Mouse (Mus musculus) intestine, embryonic 15.5 days (tissue): Measurements from ENCODE around the gene Tmem171. TPM values are rescaled to one million over a fixed set of nuclear protein-coding genes. Genes with fewer than 3 reads are reported as not detected.

Experiments used
- ATAC-seq: fragments of 200-750 bp; cut with Nextera tagmentation; 2 replicates; pipeline ENCODE4 v1.8.0; 2017; ENCODE audit warnings: moderate TSS enrichment, moderate library complexity
- H3K27ac ChIP-seq: fragments of 300-500 bp; sonication (generic); 2 replicates; pipeline ENCODE4 v1.5.1; 2015; ENCODE audit warnings: mild to moderate bottlenecking, inconsistent platforms
- H3K27me3 ChIP-seq: fragments of 300-500 bp; sonication (generic); replicated peaks from 2 replicates; pipeline ENCODE4 v1.6.1; 2015; ENCODE audit warnings: inconsistent platforms
- H3K36me3 ChIP-seq: fragments of 300-500 bp; sonication (generic); 2 replicates; pipeline ENCODE4 v1.6.1; 2015; ENCODE audit warnings: inconsistent platforms
- H3K4me1 ChIP-seq: fragments of 300-500 bp; sonication (generic); replicated peaks from 2 replicates; pipeline ENCODE4 v1.6.1; 2015; ENCODE audit warnings: inconsistent platforms
- H3K4me2 ChIP-seq: fragments of 300-500 bp; sonication (generic); replicated peaks from 2 replicates; pipeline ENCODE4 v1.6.1; 2015; ENCODE audit warnings: mild to moderate bottlenecking, inconsistent platforms
- H3K4me3 ChIP-seq: fragments of 300-500 bp; sonication (generic); replicated peaks from 2 replicates; pipeline ENCODE4 v1.5.1; 2015; ENCODE audit warnings: inconsistent platforms
- H3K9ac ChIP-seq: fragments of 300-500 bp; sonication (generic); 2 replicates; pipeline ENCODE4 v1.6.1; 2015; ENCODE audit warnings: inconsistent platforms
- H3K9me3 ChIP-seq: fragments of 300-500 bp; sonication (generic); 2 replicates; pipeline ENCODE4 v1.6.1; 2016; ENCODE audit warnings: inconsistent platforms
- WGBS: fragments of 180-500 bp; shearing (Covaris S2); methylation state at CpG from one replicate; pipeline ENCODE4 v1.1.7; 2015; 5-methylcytosine and 5-hydroxymethylcytosine counted together
- polyA plus RNA-seq: library from polyadenylated mRNA; unstranded; fragments of >200 nt; fragmentation: Nextera tagmentation; extraction: Ambion mirVana; gene quantifications from 2 replicates; pipeline ENCODE4 v1.2.1, GENCODE M21; 2015

The Tmem171 gene
- 28.9 and 31.8 TPM in 2 replicates for polyA plus RNA-seq

DNA sequence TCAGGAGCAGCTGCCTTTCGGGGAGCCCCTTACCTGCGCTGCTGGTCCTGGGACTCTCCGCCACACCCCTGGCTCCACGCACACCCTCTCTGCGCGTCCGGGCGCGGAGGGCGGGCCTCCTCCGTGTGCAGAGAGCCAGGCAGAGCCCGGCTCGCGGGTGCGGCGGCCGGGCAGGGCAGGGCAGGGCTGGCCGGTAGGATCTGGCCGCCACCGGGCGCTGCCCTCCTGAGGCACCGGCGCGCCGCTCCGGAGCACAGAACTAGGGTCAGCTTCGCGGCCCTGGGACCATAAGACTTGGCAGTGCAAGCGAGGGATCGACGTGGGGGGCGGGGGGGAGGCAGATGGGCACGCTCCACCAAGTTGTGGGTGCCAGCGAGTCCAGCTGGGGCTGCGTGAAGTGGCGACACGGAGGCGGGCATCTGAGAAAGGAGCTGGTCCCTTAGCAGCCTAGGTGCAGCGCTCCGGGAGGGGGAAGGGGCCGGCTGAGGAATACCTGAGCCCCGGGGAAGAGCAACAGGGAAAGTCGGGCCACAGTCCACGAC, at the start of gene Tmem171:
Gene Tmem171, minus strand, starts transcription at position 62 of the 542 bp plus-strand sequence.
- H3K4me3 ChIP-seq: peak within 1 kb of the TSS; percentile 47
- H3K4me2 ChIP-seq: peak within 1 kb of the TSS; percentile 74
- no peaks in the 10 kb centered on the region for H3K36me3 ChIP-seq
- peak within 1 kb of the TSS; percentile 62 for H3K9ac ChIP-seq
- H3K27me3 ChIP-seq: peaks cover 4% of the 10 kb centered on the region; the same call in 1 of the 2 replicates
- H3K27ac ChIP-seq: peak within 1 kb of the TSS; percentile 80
- peak; percentile 71 for ATAC-seq
- WGBS: 3% methylated on average over 43 of the region's 44 CpGs
- H3K9me3 ChIP-seq: no peaks in the 10 kb centered on the region
- H3K4me1 ChIP-seq: peaks cover 38% of the 10 kb centered on the region

DNA sequence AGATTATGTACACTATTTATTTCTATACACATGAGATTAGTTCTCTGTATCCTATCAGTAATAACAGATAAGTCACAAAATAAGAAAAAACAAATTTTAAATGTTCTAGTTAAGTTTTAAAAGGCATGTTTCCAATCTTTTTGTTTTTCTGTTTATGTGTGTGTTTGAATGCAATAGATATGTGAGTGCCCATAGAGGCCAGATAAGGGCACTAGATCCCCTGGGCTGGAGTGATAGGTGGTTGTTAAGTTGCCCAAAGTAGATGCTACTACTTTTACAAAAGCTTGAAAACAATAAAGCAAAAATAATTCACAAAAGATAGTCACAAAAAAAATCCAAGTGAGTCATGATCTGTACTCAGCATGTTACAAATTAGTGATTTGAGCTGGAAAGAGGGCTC, 49.2 kb upstream of the Tmem171 start:
- Histone ChIP-seq H3K27me3 (no peaks in the 10 kb centered on the region), H3K36me3 (peaks cover 11% of the 10 kb centered on the region), H3K4me3 (no peak overlapping the region), H3K4me2 (no peak overlapping the region), H3K9me3 (no peaks in the 10 kb centered on the region), H3K9ac (no peak overlapping the region), H3K27ac (no peak overlapping the region), H3K4me1 (no peaks in the 10 kb centered on the region)
- no peak for ATAC-seq

DNA sequence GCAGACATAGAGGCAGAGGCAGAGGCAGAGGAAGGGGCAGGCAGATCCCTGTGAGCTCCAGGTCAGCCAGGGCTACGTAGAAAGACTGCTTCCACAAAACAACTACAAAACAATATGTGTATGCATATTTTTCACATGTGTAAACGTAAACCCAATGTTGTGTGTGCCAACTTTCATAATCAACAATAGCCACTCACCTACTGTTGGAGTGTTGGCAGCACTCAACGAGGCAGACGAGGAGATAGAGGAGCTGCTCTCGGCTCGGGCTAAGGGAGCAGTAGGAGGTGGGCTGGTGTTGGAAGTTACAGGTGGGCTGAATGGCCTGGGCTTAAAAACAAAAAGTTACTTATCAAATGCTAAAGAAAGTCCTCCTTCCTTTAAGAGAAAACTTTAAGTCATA, 48.6 kb upstream of the Tmem171 start:
- no peaks in the 10 kb centered on the region for H3K9me3 ChIP-seq
- H3K4me1 ChIP-seq: no peaks in the 10 kb centered on the region
- H3K4me3 ChIP-seq: no peak overlapping the region
- H3K4me2 ChIP-seq: no peak overlapping the region
- H3K9ac ChIP-seq: no peak overlapping the region
- no peaks in the 10 kb centered on the region for H3K27me3 ChIP-seq
- no peak for ATAC-seq
- peaks cover 11% of the 10 kb centered on the region for H3K36me3 ChIP-seq
- H3K27ac ChIP-seq: no peak overlapping the region
- WGBS: 91% methylated on average over 6 of the region's 6 CpGs

DNA sequence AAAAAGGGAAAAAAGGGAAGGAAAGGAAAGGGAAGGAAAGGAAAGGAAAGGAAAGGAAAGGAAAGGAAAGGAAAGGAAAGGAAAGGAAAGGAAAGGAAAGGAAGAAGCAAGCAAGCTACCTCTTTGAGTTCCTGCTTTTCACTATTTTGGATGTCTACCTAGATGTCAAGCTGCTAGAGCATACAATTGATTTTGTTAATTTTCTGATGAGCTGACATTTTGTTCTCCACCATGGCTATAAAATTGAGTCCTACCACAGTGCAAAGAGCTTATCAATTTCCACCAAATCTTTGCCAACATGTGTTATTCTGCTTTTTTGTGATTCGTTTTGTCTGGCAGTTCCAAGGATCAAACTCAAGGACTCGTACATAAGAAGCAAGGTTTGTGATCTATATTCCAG, 43.6 kb upstream of the Tmem171 start:
- no peak overlapping the region for H3K27ac ChIP-seq
- WGBS: 87% methylated on average over 2 of the region's 2 CpGs
- no peak overlapping the region for H3K4me2 ChIP-seq
- no peak overlapping the region for H3K9ac ChIP-seq
- no peak for ATAC-seq
- H3K27me3 ChIP-seq: no peaks in the 10 kb centered on the region
- no peaks in the 10 kb centered on the region for H3K4me1 ChIP-seq
- peaks cover 6% of the 10 kb centered on the region for H3K36me3 ChIP-seq
- no peaks in the 10 kb centered on the region for H3K9me3 ChIP-seq
- H3K4me3 ChIP-seq: no peak overlapping the region

DNA sequence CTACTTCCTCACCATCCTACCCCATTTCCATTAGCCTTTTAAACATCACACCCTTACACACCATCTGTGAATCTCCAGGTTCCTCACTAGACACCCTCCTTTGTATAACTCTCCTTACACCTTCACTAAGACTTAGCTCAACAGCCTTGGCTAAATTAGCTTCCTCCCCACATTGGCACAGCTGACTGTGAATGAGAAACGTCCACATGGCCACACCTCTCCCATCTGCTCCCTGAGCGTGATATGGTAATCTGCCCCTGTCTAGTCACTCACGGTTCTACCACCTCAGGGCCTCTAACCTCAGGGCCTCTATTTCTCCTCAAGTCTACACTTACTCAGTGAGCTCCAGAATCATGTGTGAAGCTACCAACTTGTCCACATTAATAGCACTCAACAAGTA, 38.7 kb upstream of the Tmem171 start:
- Histone ChIP-seq H3K4me3 (no peak overlapping the region), H3K27ac (no peak overlapping the region), H3K4me1 (no peaks in the 10 kb centered on the region), H3K36me3 (peaks cover 12% of the 10 kb centered on the region), H3K4me2 (no peak overlapping the region), H3K9me3 (no peaks in the 10 kb centered on the region), H3K27me3 (no peaks in the 10 kb centered on the region), H3K9ac (no peak overlapping the region)
- ATAC-seq: no peak
- WGBS: 75% methylated on average over 3 of the region's 3 CpGs

DNA sequence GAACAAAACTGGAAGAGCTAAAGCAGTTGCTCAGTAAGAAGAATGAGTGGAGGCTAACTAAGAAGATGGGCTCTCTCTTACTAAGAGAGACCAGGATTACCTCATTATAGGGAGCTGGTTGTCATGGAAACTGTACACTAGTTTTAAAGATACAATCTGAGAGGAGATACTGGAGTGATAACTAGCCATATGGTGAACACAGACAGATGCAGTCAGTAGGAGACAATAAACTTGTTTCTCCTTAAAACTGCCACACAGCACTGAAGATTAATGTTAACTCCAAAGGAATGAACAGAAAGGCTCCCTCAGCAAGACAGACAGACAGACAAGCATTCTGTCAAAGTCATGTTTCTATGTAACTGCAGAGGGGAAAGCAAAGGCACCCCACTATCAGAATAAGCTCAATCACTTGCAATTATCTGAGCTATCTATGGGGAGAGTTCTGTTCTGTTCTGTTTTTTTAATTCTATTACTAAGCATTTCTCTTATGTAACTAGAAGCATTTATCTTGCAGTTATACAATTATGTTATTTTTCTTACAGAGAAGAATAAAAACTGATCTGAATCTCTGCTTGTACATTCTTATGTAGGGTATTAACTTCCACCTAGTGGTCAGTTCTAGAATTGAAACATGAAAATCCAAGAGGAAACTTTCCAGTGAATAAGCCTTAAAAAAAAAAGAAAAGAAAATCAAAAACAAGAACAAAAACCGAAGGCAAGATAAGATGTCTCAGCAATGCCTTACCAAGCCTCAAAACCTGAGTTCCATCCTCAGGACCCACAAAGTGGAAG, 34.8 kb upstream of the Tmem171 start:
- WGBS: 48% methylated on average over 1 of the region's 1 CpGs
- Histone ChIP-seq H3K27me3 (no peaks in the 10 kb centered on the region), H3K9ac (no peak overlapping the region), H3K4me2 (no peak overlapping the region), H3K9me3 (no peaks in the 10 kb centered on the region), H3K4me3 (no peak overlapping the region), H3K36me3 (peaks cover 17% of the 10 kb centered on the region), H3K4me1 (no peaks in the 10 kb centered on the region), H3K27ac (no peak overlapping the region)
- ATAC-seq: no peak

DNA sequence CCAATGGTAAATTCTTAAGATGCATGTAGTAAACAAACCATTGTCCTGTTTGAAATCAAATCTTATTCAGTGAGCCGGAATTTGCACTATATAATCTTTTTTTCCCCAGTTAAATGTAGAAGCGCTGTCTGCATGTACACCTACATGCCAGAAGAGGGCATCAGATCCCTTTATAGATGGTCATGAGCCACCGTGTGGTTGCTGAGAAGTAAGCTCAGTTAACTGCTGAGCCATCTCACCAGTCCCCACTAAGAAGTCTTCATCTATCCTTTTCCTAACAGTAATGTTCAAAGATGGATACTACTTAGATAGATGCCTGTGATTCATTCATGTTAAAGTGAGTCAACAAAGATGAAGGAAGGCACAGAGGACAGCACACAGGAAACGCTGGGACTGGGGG, 31.9 kb upstream of the Tmem171 start:
- Histone ChIP-seq H3K9ac (no peak overlapping the region), H3K27ac (no peak overlapping the region), H3K4me1 (no peaks in the 10 kb centered on the region), H3K9me3 (no peaks in the 10 kb centered on the region), H3K4me3 (no peak overlapping the region), H3K27me3 (no peaks in the 10 kb centered on the region), H3K4me2 (no peak overlapping the region), H3K36me3 (peaks cover 15% of the 10 kb centered on the region; the same call in 1 of the 2 replicates)
- WGBS: 62% methylated on average over 4 of the region's 4 CpGs
- peak; percentile 23; the same call in 1 of the 2 replicates for ATAC-seq

DNA sequence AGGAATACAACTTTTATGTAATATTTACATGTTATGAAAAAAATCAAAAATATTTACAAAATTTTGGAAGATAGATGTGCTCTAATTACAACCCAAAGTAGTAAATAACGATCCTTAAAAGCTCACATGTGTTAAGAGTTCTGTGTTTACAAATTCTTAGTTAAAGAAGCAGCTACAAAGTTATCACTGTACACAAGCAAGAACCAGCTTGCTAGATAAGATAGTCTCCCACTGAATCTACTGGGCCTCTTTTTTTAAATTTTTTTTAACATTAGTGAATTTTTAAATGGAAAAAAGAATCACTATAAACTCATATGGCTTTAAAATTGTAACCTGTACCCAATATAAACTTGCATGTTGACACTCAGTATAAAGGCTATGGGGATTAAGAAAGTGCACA, 28.8 kb upstream of the Tmem171 start:
- Histone ChIP-seq H3K9ac (no peak overlapping the region), H3K4me2 (no peak overlapping the region), H3K27me3 (no peaks in the 10 kb centered on the region), H3K27ac (no peak overlapping the region), H3K4me1 (no peaks in the 10 kb centered on the region), H3K36me3 (0 out of 2 replicates have a peak, but pooled peaks cover 11% of the 10 kb centered on the region), H3K9me3 (no peaks in the 10 kb centered on the region), H3K4me3 (no peak overlapping the region)
- WGBS: 78% methylated on average over 1 of the region's 1 CpGs
- no peak for ATAC-seq

DNA sequence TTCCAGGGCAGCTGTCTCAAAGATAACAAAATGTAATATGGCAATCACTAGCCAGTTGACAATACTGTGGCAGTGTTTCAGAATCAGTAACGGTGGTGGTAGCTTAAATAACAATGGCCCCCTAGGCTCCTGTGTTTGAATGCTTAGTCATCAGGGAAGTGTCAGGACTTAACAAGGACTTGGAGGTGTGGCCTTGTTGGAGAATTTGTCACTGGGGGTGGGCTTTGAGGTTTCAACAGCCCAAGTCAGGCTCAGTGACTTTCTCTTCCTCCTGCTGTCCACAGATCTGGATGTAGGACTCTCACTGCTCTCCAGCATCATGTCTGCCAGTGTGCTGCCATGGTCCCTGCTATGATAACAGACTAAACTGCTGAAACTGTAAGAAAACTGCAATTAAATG, 27.7 kb upstream of the Tmem171 start:
- H3K9me3 ChIP-seq: no peaks in the 10 kb centered on the region
- 61% methylated on average over 1 of the region's 1 CpGs for WGBS
- H3K27me3 ChIP-seq: no peaks in the 10 kb centered on the region
- no peak overlapping the region for H3K27ac ChIP-seq
- no peak overlapping the region for H3K9ac ChIP-seq
- H3K4me2 ChIP-seq: no peak overlapping the region
- ATAC-seq: no peak
- no peaks in the 10 kb centered on the region for H3K4me1 ChIP-seq
- H3K4me3 ChIP-seq: no peak overlapping the region
- H3K36me3 ChIP-seq: 0 out of 2 replicates have a peak, but pooled peaks cover 8% of the 10 kb centered on the region

DNA sequence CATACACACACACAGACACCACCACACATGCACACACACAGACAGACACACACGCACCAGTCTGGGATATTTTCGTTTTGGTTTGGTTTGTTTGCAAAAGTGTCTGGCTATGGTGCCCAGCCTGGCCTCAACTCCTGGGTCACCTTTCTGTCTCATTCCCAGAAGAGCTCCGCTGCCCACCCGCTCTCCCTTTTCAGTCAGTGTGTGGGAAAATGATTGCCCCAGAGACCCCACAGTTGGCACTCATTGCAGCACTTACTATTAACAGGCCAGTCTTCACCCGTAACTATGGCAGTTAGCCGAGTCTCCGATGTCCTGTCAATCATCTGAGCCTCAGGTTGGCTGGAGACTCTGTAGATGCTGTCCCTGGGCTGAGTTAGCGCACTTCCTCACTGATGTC, 21.5 kb upstream of the Tmem171 start:
- ATAC-seq: 0 out of 2 replicates have a peak, but pooled peaks have one; percentile 8
- whole genome bisulfite sequencing: 84% methylated on average over 8 of the region's 8 CpGs
- no peaks in the 10 kb centered on the region for H3K27me3 ChIP-seq
- no peaks in the 10 kb centered on the region for H3K4me1 ChIP-seq
- no peak overlapping the region for H3K4me2 ChIP-seq
- H3K9me3 ChIP-seq: no peaks in the 10 kb centered on the region
- no peak overlapping the region for H3K9ac ChIP-seq
- H3K27ac ChIP-seq: no peak overlapping the region
- no peaks in the 10 kb centered on the region for H3K36me3 ChIP-seq
- H3K4me3 ChIP-seq: no peak overlapping the region

DNA sequence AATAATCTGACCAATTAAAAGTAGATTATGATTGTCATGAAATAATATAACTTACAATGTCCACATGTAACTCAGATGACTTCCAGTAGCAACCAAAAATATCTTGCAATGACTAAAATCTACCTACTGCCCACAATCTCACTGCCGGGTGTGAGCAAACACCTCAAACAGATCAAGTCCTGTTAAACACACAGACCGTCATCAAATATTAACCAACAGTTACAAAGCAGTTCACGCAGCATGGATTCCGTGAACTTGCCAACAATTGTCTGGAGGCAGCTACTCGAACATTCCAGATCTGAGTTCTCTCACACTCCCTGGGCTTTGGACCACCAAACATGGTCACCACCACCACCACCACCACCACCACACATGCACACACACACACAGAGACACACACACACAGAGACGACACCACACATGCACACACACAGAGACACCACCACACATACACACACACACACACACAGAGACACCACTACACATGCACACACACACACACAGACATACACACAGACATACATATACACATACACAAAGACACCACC, 20.9 kb upstream of the Tmem171 start:
- H3K36me3 ChIP-seq: no peaks in the 10 kb centered on the region
- H3K27me3 ChIP-seq: no peaks in the 10 kb centered on the region
- no peak overlapping the region for H3K9ac ChIP-seq
- no peak overlapping the region for H3K27ac ChIP-seq
- ATAC-seq: peak; percentile 66
- no peaks in the 10 kb centered on the region for H3K4me1 ChIP-seq
- no peaks in the 10 kb centered on the region for H3K9me3 ChIP-seq
- no peak overlapping the region for H3K4me3 ChIP-seq
- H3K4me2 ChIP-seq: no peak overlapping the region
- WGBS: 51% methylated on average over 6 of the region's 6 CpGs

DNA sequence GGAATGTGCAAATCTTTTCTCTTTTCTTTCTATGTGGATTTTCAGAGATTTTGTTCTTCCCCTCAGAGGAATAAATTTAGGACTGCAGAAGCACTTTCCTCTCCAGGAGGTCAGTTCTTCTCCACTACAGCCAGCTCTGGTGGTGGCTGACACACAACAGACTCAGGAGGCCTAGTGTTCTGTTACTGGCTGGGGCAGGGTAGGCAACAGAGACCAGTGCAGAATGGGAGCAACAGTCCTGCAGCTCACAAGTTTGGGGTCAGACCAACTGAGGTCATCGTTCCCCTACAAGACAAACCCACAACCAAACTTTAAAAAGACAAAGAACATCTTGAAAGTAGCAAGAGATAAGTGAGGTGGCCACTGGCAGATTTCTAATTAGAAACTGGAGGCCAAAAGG, 16.0 kb upstream of the Tmem171 start:
- Histone ChIP-seq H3K4me1 (no peaks in the 10 kb centered on the region), H3K9me3 (no peaks in the 10 kb centered on the region), H3K27ac (no peak overlapping the region), H3K9ac (no peak overlapping the region), H3K4me2 (no peak overlapping the region), H3K27me3 (no peaks in the 10 kb centered on the region), H3K36me3 (no peaks in the 10 kb centered on the region), H3K4me3 (no peak overlapping the region)
- no peak for ATAC-seq
- 82% methylated on average over 1 of the region's 1 CpGs for WGBS

DNA sequence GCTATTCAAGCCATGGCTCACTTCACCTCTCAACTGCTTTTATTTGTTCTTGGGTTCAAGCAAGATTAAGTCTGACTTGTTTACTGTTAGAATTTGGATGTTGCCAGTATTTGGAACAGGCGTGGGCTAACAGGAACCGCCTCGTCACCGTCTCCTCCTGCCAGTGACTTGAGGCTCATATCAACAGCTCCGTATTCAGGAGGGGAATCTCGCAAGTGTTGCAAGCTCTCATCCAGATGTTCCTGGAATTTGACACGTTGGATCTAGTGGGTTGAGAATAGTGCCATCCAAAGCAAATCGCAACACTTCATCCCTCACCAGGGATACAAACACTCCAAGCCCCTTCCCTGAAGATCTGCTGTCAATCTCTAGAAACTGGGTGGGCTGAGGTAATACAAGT, 15.6 kb upstream of the Tmem171 start:
- no peaks in the 10 kb centered on the region for H3K9me3 ChIP-seq
- H3K27me3 ChIP-seq: no peaks in the 10 kb centered on the region
- H3K9ac ChIP-seq: no peak overlapping the region
- no peak overlapping the region for H3K27ac ChIP-seq
- H3K4me1 ChIP-seq: no peaks in the 10 kb centered on the region
- WGBS: 74% methylated on average over 8 of the region's 8 CpGs
- no peak for ATAC-seq
- H3K36me3 ChIP-seq: no peaks in the 10 kb centered on the region
- no peak overlapping the region for H3K4me2 ChIP-seq
- no peak overlapping the region for H3K4me3 ChIP-seq
